Mouse (Mus musculus) forebrain, embryonic 13.5 days (tissue): Measurements from ENCODE around the gene Nap1l5. TPM values are rescaled to one million over a fixed set of nuclear protein-coding genes. Genes with fewer than 3 reads are reported as not detected.

ENCODE experiments used
- ATAC-seq: fragments of 200-750 bp; cut with Nextera tagmentation; 2 replicates; pipeline ENCODE4 v1.8.0; 2017
- H3K27ac ChIP-seq: fragments of 300-500 bp; sonication (generic); 2 replicates; pipeline ENCODE4 v1.5.1; 2015; ENCODE audit warnings: inconsistent platforms, mild to moderate bottlenecking, moderate library complexity
- H3K27me3 ChIP-seq: fragments of 300-500 bp; sonication (generic); 2 replicates; pipeline ENCODE4 v1.6.1; 2015; ENCODE audit warnings: mild to moderate bottlenecking, inconsistent platforms
- H3K36me3 ChIP-seq: fragments of 300-500 bp; sonication (generic); 2 replicates; pipeline ENCODE4 v1.6.1; 2015; ENCODE audit warnings: mild to moderate bottlenecking, inconsistent platforms; ENCODE audit not compliant: poor library complexity, severe bottlenecking
- H3K4me1 ChIP-seq: fragments of 300-500 bp; sonication (generic); 2 replicates; pipeline ENCODE4 v1.6.1; 2015; ENCODE audit warnings: inconsistent platforms
- H3K4me2 ChIP-seq: fragments of 300-500 bp; sonication (generic); 2 replicates; pipeline ENCODE4 v1.6.1; 2015; ENCODE audit warnings: inconsistent platforms, mild to moderate bottlenecking, moderate library complexity
- H3K4me3 ChIP-seq: fragments of 300-500 bp; sonication (generic); 2 replicates; pipeline ENCODE4 v1.5.1; 2015; ENCODE audit warnings: mild to moderate bottlenecking, inconsistent platforms
- H3K9ac ChIP-seq: fragments of 300-500 bp; sonication (generic); 2 replicates; pipeline ENCODE4 v1.6.1; 2015; ENCODE audit warnings: mild to moderate bottlenecking, inconsistent platforms
- H3K9me3 ChIP-seq: fragments of 300-500 bp; sonication (generic); replicated peaks from 2 replicates; pipeline ENCODE4 v1.6.1; 2016; ENCODE audit warnings: inconsistent platforms
- WGBS: fragments of 180-500 bp; shearing (Covaris S2); methylation state at CpG from one replicate; pipeline ENCODE4 v1.1.7; 2015; 5-methylcytosine and 5-hydroxymethylcytosine counted together
- polyA plus RNA-seq: library from polyadenylated mRNA; unstranded; fragments of >200 nt; fragmentation: Nextera tagmentation; extraction: Ambion mirVana; gene quantifications from 2 replicates; pipeline ENCODE4 v1.2.1, GENCODE M21; 2015

Gene Nap1l5
- polyA plus RNA-seq, 1 experiment from 2014 or later: 52.6 TPM

DNA sequence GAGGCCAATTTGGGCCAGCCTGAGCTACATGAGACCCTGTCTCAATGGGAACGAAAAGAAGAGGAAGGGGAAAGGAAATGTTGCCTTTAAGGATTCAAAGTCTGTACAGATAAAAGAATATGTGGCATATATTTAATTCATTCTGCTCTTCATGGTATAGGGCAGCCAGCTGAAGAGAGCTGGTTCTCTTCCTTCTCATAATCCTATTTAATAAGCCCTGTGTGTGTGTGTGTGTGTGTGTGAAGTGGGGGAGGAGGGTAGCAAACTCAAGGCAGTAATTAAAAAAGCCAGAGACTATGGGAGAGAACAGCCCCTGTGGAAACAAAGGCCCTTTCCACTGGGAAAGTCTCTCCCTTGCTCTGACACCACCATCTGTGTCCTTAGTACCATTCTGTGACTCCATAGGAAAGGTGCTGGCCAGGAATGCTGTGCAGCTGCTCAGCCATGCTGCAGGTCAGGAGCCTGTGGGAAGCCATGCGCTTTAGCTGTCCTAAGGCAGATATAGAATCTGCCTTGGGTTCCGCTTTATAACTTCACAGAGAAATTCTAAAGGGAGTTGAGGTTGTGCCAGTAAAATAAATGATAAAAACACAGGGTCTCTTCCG lies 43.1 kb downstream of the Nap1l5 start:
- H3K4me2 ChIP-seq: no peak overlapping the region
- no peak overlapping the region for H3K4me3 ChIP-seq
- H3K9me3 ChIP-seq: no peaks in the 10 kb centered on the region
- peak overlapping the region; percentile 59; the same call in 1 of the 2 replicates for H3K27ac ChIP-seq
- no peak overlapping the region for H3K9ac ChIP-seq
- H3K4me1 ChIP-seq: 0 out of 2 replicates have a peak, but pooled peaks cover 3% of the 10 kb centered on the region
- H3K27me3 ChIP-seq: no peaks in the 10 kb centered on the region
- 0 out of 2 replicates have a peak, but pooled peaks cover 7% of the 10 kb centered on the region for H3K36me3 ChIP-seq
- WGBS: 78% methylated on average over 4 of the region's 4 CpGs
- peak; percentile 34; the same call in 1 of the 2 replicates for ATAC-seq

DNA sequence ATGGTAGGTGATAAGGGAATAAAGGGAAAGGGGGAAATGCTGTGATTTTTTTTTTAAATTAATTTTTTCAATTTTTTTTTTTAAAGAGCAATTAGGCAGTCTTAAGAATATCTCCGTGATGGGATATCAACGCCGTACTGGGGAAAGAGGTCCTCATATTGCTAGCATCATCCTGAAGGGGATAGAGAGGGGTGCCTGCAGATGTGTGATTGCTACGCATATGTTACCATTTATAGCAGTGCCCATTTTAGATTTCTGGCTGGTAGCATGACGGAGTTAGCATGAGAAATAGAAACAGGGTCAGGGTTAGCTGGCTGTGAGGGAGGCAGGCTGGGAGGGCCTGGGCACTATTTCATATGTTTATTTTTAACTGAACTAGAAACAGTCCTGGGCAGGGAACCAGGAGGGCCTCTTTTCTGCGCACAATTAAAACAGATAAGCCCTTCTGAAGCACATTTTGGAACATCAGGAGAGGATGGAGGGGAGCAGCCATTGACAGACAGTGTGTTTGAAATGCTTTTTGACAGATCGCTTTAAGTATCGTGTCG lies 44.4 kb downstream of the Nap1l5 start:
- Histone ChIP-seq H3K27ac (no peak overlapping the region), H3K9ac (no peak overlapping the region), H3K9me3 (no peaks in the 10 kb centered on the region), H3K4me3 (no peak overlapping the region), H3K36me3 (0 out of 2 replicates have a peak, but pooled peaks cover 7% of the 10 kb centered on the region), H3K4me1 (0 out of 2 replicates have a peak, but pooled peaks cover 3% of the 10 kb centered on the region), H3K27me3 (no peaks in the 10 kb centered on the region), H3K4me2 (no peak overlapping the region)
- WGBS: 70% methylated on average over 9 of the region's 9 CpGs
- peak; percentile 39; the same call in 1 of the 2 replicates for ATAC-seq

DNA sequence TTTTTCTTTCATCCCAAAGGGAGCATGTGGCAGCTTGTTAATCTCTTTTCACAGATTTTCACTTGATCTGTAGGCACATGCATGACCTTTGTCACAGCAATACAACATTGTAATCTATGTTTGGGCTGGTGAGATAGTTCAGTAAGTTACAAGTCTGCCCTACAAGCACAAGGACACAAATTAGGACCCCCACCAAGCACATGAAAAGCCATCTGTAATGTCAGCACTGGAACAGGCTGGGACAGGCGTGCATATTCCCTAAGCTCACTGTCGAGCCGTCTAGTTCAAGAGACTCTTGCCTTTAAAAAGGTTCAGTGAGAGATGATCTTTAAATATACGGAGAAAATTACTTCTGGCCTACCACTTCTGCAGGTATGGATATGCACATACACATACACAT lies 47.4 kb downstream of the Nap1l5 start:
- Histone ChIP-seq H3K36me3 (0 out of 2 replicates have a peak, but pooled peaks cover 7% of the 10 kb centered on the region), H3K4me2 (no peak overlapping the region), H3K27me3 (no peaks in the 10 kb centered on the region), H3K27ac (no peak overlapping the region), H3K4me3 (no peak overlapping the region), H3K4me1 (peaks cover 15% of the 10 kb centered on the region), H3K9ac (no peak overlapping the region), H3K9me3 (no peaks in the 10 kb centered on the region)
- 69% methylated on average over 4 of the region's 4 CpGs for WGBS
- no peak for ATAC-seq

DNA sequence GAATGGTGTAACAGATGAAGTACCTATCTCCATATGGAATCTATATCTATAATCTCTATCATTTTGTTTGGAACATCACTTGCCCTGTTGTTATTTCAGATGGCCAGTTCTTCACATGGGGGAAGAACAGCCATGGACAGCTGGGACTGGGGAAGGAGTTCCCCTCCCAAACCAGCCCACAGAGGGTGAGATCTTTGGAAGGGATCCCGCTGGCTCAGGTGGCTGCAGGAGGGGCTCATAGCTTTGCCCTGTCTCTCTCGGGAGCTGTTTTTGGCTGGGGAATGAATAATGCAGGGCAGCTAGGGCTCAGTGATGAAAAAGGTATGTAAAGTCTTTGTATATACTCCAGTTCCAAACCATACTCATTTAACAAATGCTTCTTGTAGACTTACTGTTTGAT lies 50.4 kb downstream of the Nap1l5 start:
- ATAC-seq: no peak
- Histone ChIP-seq H3K27ac (no peak overlapping the region), H3K4me1 (peaks cover 12% of the 10 kb centered on the region), H3K27me3 (no peaks in the 10 kb centered on the region), H3K4me3 (no peak overlapping the region), H3K9ac (no peak overlapping the region), H3K9me3 (no peaks in the 10 kb centered on the region), H3K4me2 (no peak overlapping the region), H3K36me3 (0 out of 2 replicates have a peak, but pooled peaks cover 7% of the 10 kb centered on the region)
- 60% methylated on average over 2 of the region's 2 CpGs for WGBS

DNA sequence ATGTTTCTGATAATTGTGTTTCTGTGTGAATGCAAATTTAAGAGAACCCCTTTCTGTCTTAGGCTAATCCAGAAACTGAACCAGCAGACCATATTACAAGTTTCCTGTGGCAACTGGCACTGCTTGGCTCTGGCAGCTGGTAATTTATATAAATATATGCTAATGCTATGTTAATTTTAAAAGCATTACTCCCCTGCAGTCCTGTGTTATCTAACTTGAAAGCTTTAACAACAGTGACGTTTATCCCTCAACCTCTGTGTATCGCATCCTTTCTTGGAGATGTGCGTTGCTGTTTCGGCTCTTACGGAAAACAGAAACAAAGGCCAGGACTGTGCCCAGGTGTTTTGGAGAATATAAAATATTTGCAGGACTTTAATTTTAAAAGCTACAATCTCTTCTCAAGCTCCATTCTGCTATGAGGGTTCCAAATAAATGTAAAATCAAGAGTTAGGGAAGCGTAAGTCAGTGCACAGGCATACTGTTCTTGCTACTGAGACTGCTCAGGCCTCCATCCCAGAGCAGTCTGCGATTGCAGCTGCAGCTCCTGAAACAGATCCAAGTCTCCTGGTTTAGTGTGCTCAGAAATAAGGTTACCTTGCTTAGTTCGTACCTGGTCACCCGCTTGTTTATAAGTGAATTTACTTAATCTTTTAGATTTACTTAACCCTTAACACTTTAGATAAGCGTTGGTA lies 51.1 kb downstream of the Nap1l5 start:
- Histone ChIP-seq H3K4me2 (0 out of 2 replicates have a peak overlapping the region, but pooled peaks have one; percentile 2), H3K4me1 (peaks cover 12% of the 10 kb centered on the region), H3K36me3 (0 out of 2 replicates have a peak, but pooled peaks cover 7% of the 10 kb centered on the region), H3K4me3 (no peak overlapping the region), H3K27me3 (no peaks in the 10 kb centered on the region), H3K9me3 (no peaks in the 10 kb centered on the region), H3K27ac (peak overlapping the region; percentile 51), H3K9ac (no peak overlapping the region)
- 73% methylated on average over 10 of the region's 10 CpGs for WGBS
- peak; percentile 87 for ATAC-seq

Other genes with a start within 250 kb of the Nap1l5 start
- gene Herc3, start 75.6 kb downstream of the Nap1l5 start, polyA plus RNA-seq: 14.6 and 15.0 TPM in 2 replicates
- 5.6 and 6.6 TPM in 2 replicates for gene Fam13a, start 117.5 kb upstream of the Nap1l5 start, polyA plus RNA-seq